Mouse (Mus musculus) heart, embryonic 11.5 days (tissue): ENCODE data around the gene Pacsin1. TPM values are rescaled to one million over a fixed set of nuclear protein-coding genes. Genes with fewer than 3 reads are reported as not detected.

Experiments used
- ATAC-seq: fragments of 200-750 bp; cut with Nextera tagmentation; replicated peaks from 2 replicates; pipeline ENCODE4 v1.8.0; 2017; ENCODE audit warnings: moderate library complexity; ENCODE audit not compliant: insufficient number of reproducible peaks, low FRiP score, low TSS enrichment
- H3K27ac ChIP-seq: fragments of 300-500 bp; sonication (generic); 2 replicates; pipeline ENCODE4 v1.5.1; 2014; ENCODE audit warnings: mild to moderate bottlenecking, low read depth, low read length
- H3K27me3 ChIP-seq: fragments of 300-500 bp; sonication (generic); 2 replicates; pipeline ENCODE4 v1.6.1; 2014; ENCODE audit warnings: mild to moderate bottlenecking, low read length, mixed read lengths; ENCODE audit not compliant: control insufficient read depth, insufficient read depth
- H3K36me3 ChIP-seq: fragments of 300-500 bp; sonication (generic); 2 replicates; pipeline ENCODE4 v1.6.1; 2014; ENCODE audit warnings: mild to moderate bottlenecking, low read length, moderate library complexity, mixed read lengths; ENCODE audit not compliant: control insufficient read depth, insufficient read depth
- H3K4me1 ChIP-seq: fragments of 300-500 bp; sonication (generic); 2 replicates; pipeline ENCODE4 v1.6.1; 2014; ENCODE audit warnings: low read length; ENCODE audit not compliant: control insufficient read depth, insufficient read depth
- H3K4me2 ChIP-seq: fragments of 300-500 bp; sonication (generic); 2 replicates; pipeline ENCODE4 v1.6.1; 2014; ENCODE audit warnings: mild to moderate bottlenecking, moderate library complexity
- H3K4me3 ChIP-seq: fragments of 300-500 bp; sonication (generic); 2 replicates; pipeline ENCODE4 v1.5.1; 2014; ENCODE audit warnings: low read depth, low read length
- H3K9ac ChIP-seq: fragments of 300-500 bp; sonication (generic); 2 replicates; pipeline ENCODE4 v1.6.1; 2014; ENCODE audit warnings: mild to moderate bottlenecking, low read depth, low read length, moderate library complexity
- H3K9me3 ChIP-seq: fragments of 300-500 bp; sonication (generic); replicated peaks from 2 replicates; pipeline ENCODE4 v1.6.1; 2016; ENCODE audit warnings: low read length; ENCODE audit not compliant: control insufficient read depth
- WGBS: fragments of 180-500 bp; shearing (Covaris S2); extraction: QIAGEN DNeasy Blood & Tissue Kit; methylation state at CpG from one replicate; pipeline ENCODE4 v1.1.7; 2014; ENCODE audit not compliant: insufficient replicate concordance; 5-methylcytosine and 5-hydroxymethylcytosine counted together
- polyA plus RNA-seq: library from polyadenylated mRNA; unstranded; fragments of >200 nt; fragmentation: Nextera tagmentation; extraction: Ambion mirVana; gene quantifications from 2 replicates; pipeline ENCODE4 v1.2.1, GENCODE M21; 2014

Pacsin1 gene
- polyA plus RNA-seq, 1 experiment from 2014 or later = 2.5 TPM

GRCm38 (mm10) chr17:27678924-27679813, 23.9 kb downstream of the Pacsin1 start:
- Histone ChIP-seq H3K4me2 (no peak overlapping the region), H3K9me3 (no peaks in the 10 kb centered on the region), H3K4me1 (0 out of 2 replicates have a peak, but pooled peaks cover 4% of the 10 kb centered on the region), H3K27ac (no peak overlapping the region), H3K4me3 (no peak overlapping the region), H3K36me3 (no peaks in the 10 kb centered on the region), H3K9ac (no peak overlapping the region), H3K27me3 (peaks cover 14% of the 10 kb centered on the region)
- WGBS = 44% methylated on average over 11 of the region's 11 CpGs
- ATAC-seq = no peak; the same call in 1 of the 2 replicates

GRCm38 (mm10) chr17:27684886-27685549, 29.7 kb downstream of the Pacsin1 start:
- Histone ChIP-seq H3K4me3 (peak overlapping the region; percentile 50), H3K4me1 (peaks cover 9% of the 10 kb centered on the region), H3K9ac (peak overlapping the region; percentile 2; the same call in 1 of the 2 replicates), H3K27me3 (peaks cover 64% of the 10 kb centered on the region), H3K27ac (no peak overlapping the region), H3K36me3 (no peaks in the 10 kb centered on the region), H3K4me2 (peak overlapping the region; percentile 68), H3K9me3 (no peaks in the 10 kb centered on the region)
- peak; percentile 5; the same call in 1 of the 2 replicates for ATAC-seq
- WGBS = 1% methylated on average over 49 of the region's 53 CpGs

GRCm38 (mm10) chr17:27685550-27685913, 30.2 kb downstream of the Pacsin1 start:
- Histone ChIP-seq H3K9ac (no peak overlapping the region), H3K27me3 (peaks cover 64% of the 10 kb centered on the region), H3K27ac (no peak overlapping the region), H3K36me3 (no peaks in the 10 kb centered on the region), H3K4me2 (peak overlapping the region; percentile 68), H3K4me3 (peak overlapping the region; percentile 50), H3K4me1 (peaks cover 9% of the 10 kb centered on the region), H3K9me3 (no peaks in the 10 kb centered on the region)
- ATAC-seq = no peak
- WGBS = 3% methylated on average over 11 of the region's 11 CpGs

GRCm38 (mm10) chr17:27686395-27686794, 31.1 kb downstream of the Pacsin1 start:
- H3K4me2 ChIP-seq = no peak overlapping the region

GRCm38 (mm10) chr17:27690993-27691693, 35.8 kb downstream of the Pacsin1 start:
- H3K4me3 ChIP-seq = no peak overlapping the region
- H3K4me1 ChIP-seq = no peaks in the 10 kb centered on the region; the same call in 1 of the 2 replicates
- H3K27me3 ChIP-seq = peaks cover 31% of the 10 kb centered on the region
- no peak overlapping the region for H3K4me2 ChIP-seq
- 66% methylated on average over 14 of the region's 14 CpGs for WGBS
- no peak overlapping the region for H3K27ac ChIP-seq
- no peak for ATAC-seq
- no peaks in the 10 kb centered on the region for H3K9me3 ChIP-seq
- H3K9ac ChIP-seq = no peak overlapping the region
- no peaks in the 10 kb centered on the region for H3K36me3 ChIP-seq

More at GRCm38 (mm10) chr17:27686395-27686794, 31.1 kb downstream of the Pacsin1 start:
- 44% methylated on average over 5 of the region's 5 CpGs for WGBS
- Histone ChIP-seq H3K4me3 (no peak overlapping the region), H3K27me3 (peaks cover 64% of the 10 kb centered on the region), H3K9ac (no peak overlapping the region), H3K4me1 (peaks cover 9% of the 10 kb centered on the region), H3K9me3 (no peaks in the 10 kb centered on the region), H3K27ac (no peak overlapping the region), H3K36me3 (no peaks in the 10 kb centered on the region)
- ATAC-seq = no peak

GRCm38 (mm10) chr17:27699641-27700244, 44.4 kb downstream of the Pacsin1 start:
- Histone ChIP-seq H3K36me3 (no peaks in the 10 kb centered on the region), H3K4me2 (no peak overlapping the region), H3K4me1 (no peaks in the 10 kb centered on the region), H3K9me3 (no peaks in the 10 kb centered on the region; the same call in 1 of the 2 replicates), H3K27me3 (peaks cover 2% of the 10 kb centered on the region), H3K27ac (no peak overlapping the region), H3K9ac (no peak overlapping the region), H3K4me3 (no peak overlapping the region)
- 78% methylated on average over 17 of the region's 17 CpGs for WGBS
- no peak for ATAC-seq

GRCm38 (mm10) chr17:27700812-27701211, 45.5 kb downstream of the Pacsin1 start:
- no peak overlapping the region for H3K9ac ChIP-seq
- H3K27me3 ChIP-seq = peaks cover 10% of the 10 kb centered on the region
- H3K9me3 ChIP-seq = no peaks in the 10 kb centered on the region; the same call in 1 of the 2 replicates
- 71% methylated on average over 2 of the region's 2 CpGs for WGBS
- H3K4me3 ChIP-seq = no peak overlapping the region
- H3K36me3 ChIP-seq = no peaks in the 10 kb centered on the region
- ATAC-seq = no peak
- no peaks in the 10 kb centered on the region for H3K4me1 ChIP-seq
- no peak overlapping the region for H3K4me2 ChIP-seq
- no peak overlapping the region for H3K27ac ChIP-seq

- no peak overlapping the region for H3K4me2 ChIP-seq
- no peak overlapping the region for H3K9ac ChIP-seq
- 66% methylated on average over 6 of the region's 6 CpGs for WGBS
- H3K9me3 ChIP-seq = peaks cover 5% of the 10 kb centered on the region; the same call in 1 of the 2 replicates
- peaks cover 19% of the 10 kb centered on the region for H3K27me3 ChIP-seq
- no peak for ATAC-seq
- H3K27ac ChIP-seq = no peak overlapping the region
- H3K36me3 ChIP-seq = no peaks in the 10 kb centered on the region
- H3K4me3 ChIP-seq = no peak overlapping the region
- no peaks in the 10 kb centered on the region for H3K4me1 ChIP-seq
Measured at GRCm38 (mm10) chr17:27701856-27702255, 46.5 kb downstream of the Pacsin1 start.
